Comparison of ENCODE assay signal across 19 mouse cellular contexts in genomic region chr10:3684481-3684880, GRCm38 (mm10). TPM values are rescaled to one million over a fixed set of nuclear protein-coding genes. Genes with fewer than 3 reads are reported as not detected.
DNase-seq lines count a peak whose midpoint lies in the region; ATAC-seq lines count a peak whose summit lies in the region.
"Had no signal": no experiment of that assay in that cellular context is flagged by ENCODE, and none has a peak within 500 bp of the region (broad histone marks: within the 10 kb centered on the region; RNA-seq: fewer than 3 reads in every experiment).

No protein-coding gene starts in this region.

- no peaks in the 10 kb centered on the region for H3K9me3 ChIP-seq in kidney, embryonic 15.5 days (replicated peaks)
- H3K9me3 ChIP-seq: embryonic facial prominence, embryonic 10.5 days; forebrain, embryonic 15.5 days; neural tube, embryonic 13.5 days; stomach, embryonic 15.5 days had no signal

- H3K4me1 ChIP-seq in kidney, embryonic 15.5 days: no peaks in the 10 kb centered on the region
- H3K4me1 ChIP-seq: embryonic facial prominence, embryonic 10.5 days; forebrain, embryonic 15.5 days; neural tube, embryonic 13.5 days; stomach, embryonic 15.5 days had no signal

- H3K36me3 ChIP-seq in kidney, embryonic 15.5 days: no peaks in the 10 kb centered on the region
- H3K36me3 ChIP-seq: embryonic facial prominence, embryonic 10.5 days; forebrain, embryonic 15.5 days; neural tube, embryonic 13.5 days; stomach, embryonic 15.5 days had no signal

- no peak overlapping the region for H3K27ac ChIP-seq in kidney, embryonic 15.5 days
- H3K27ac ChIP-seq: embryonic facial prominence, embryonic 10.5 days; forebrain, embryonic 15.5 days; neural tube, embryonic 13.5 days; stomach, embryonic 15.5 days had no signal

- no peak for ATAC-seq in kidney, embryonic 15.5 days (replicated peaks; ENCODE audit: low FRiP score)
- ATAC-seq in granulocyte monocyte progenitor cell, adult 5-6 weeks (replicated peaks; ENCODE audit: poor library complexity, severe bottlenecking): no peak
- ATAC-seq: forebrain, embryonic 15.5 days had no signal

- intact Hi-C loops in heart, postnatal 36 days (cut with DNase I): no loop called here

- 31% methylated on average over 2 of the region's 2 CpGs for WGBS in kidney, embryonic 15.5 days

- H3K4me2 ChIP-seq in kidney, embryonic 15.5 days: no peak overlapping the region
- H3K4me2 ChIP-seq: forebrain, embryonic 15.5 days; neural tube, embryonic 13.5 days; stomach, embryonic 15.5 days had no signal

- H3K9ac ChIP-seq in kidney, embryonic 15.5 days: no peak overlapping the region
- H3K9ac ChIP-seq: forebrain, embryonic 15.5 days; neural tube, embryonic 13.5 days; stomach, embryonic 15.5 days had no signal

- peak; percentile 64 for DNase-seq in gastrocnemius, adult 18-20 months (ENCODE audit: low spot score)
- DNase-seq in gastrocnemius, postnatal 4 days (ENCODE audit: low spot score in 2 of 2): no peak
- DNase-seq in kidney, postnatal 14 days: peak; percentile 31
- DNase-seq in fibroblast of lung, adult 2 months (ENCODE audit: low read depth): peak; percentile 17
- DNase-seq in heart, postnatal 36 days: peak; percentile 24 to 26
- no peak for DNase-seq in cerebellum, postnatal 36 days
- DNase-seq: B cell, adult 2 months; cerebellum, adult 11-12 months; kidney, postnatal 10 days; liver; lung, adult 2 months; lung, postnatal 36 days; thymus, adult 2 months had no signal

- no peak overlapping the region for H3K4me3 ChIP-seq in kidney, embryonic 15.5 days (replicated peaks)
- H3K4me3 ChIP-seq: embryonic facial prominence, embryonic 10.5 days; forebrain, embryonic 15.5 days; neural tube, embryonic 13.5 days; stomach, embryonic 15.5 days had no signal

- H3K27me3 ChIP-seq in kidney, embryonic 15.5 days: no peaks in the 10 kb centered on the region
- H3K27me3 ChIP-seq: forebrain, embryonic 15.5 days; neural tube, embryonic 13.5 days; stomach, embryonic 15.5 days had no signal

RNA-seq across cellular contexts. Expression of gene Plekhg1, which starts 55.7 kb away (rescaled TPM):
- total RNA-seq in gastrocnemius, adult 18-20 months (2021): 1 to 10 TPM; 2.7 to 3.7 TPM
- 10 to 100 TPM; 19.6 to 20.2 TPM for total RNA-seq in gastrocnemius, postnatal 4 days (2021)
- polyA plus RNA-seq in kidney, embryonic 15.5 days (2015; fragmentation: Nextera tagmentation; extraction: Ambion mirVana): 13.5 and 16.6 TPM in 2 replicates
- 10 to 100 TPM in 1 of 2 experiments, 1 to 10 TPM in 1; 9.1 to 11.4 TPM for total RNA-seq in heart, postnatal 36 days (2021)
- 0.19 and 3.0 TPM in 2 replicates for total RNA-seq in granulocyte monocyte progenitor cell, adult 5-6 weeks (2014; fragmentation: Nextera tagmentation)
- 0.21 and 0.34 TPM in 2 replicates for total RNA-seq in granulocyte monocyte progenitor cell, adult 5-6 weeks (2017)

Comparison
In these comparisons a context has a peak if more than half of its experiments do, and no peak if none do; other contexts are left out.
1. DNase-seq: peak in gastrocnemius, adult 18-20 months (single experiment), kidney, postnatal 14 days (single experiment), fibroblast of lung, adult 2 months (single experiment) and heart, postnatal 36 days (2 of 2); none in gastrocnemius, postnatal 4 days (0 of 2) and cerebellum, postnatal 36 days (0 of 2).